Mouse (Mus musculus): ENCODE data around the gene Cd320. TPM values are rescaled to one million over a fixed set of nuclear protein-coding genes. Genes with fewer than 3 reads are reported as not detected.
A peak's percentile ranks its signal among the peaks of the same experiment; 100 is the strongest.

The Cd320 gene
- total and polyA plus RNA-seq, 3 experiments: 45.6 to 48.5 TPM; not detected in 1

- Histone ChIP-seq H3K9ac (ENCODE audit: control insufficient read depth, low read depth, low read length, poor library complexity, severe bottlenecking) (peak overlapping the region; percentile 33; the same call in 1 of the 2 replicates), H3K27me3 (ENCODE audit: control insufficient read depth in 1 of 2, insufficient read depth in 2 of 2, low read length in 2 of 2) (no peaks in the 10 kb centered on the region; a peak in 1 of 4 replicates)
Observed at GRCm38 (mm10) chr17:33808192-33808591, 34.7 kb upstream of the Cd320 start.

GRCm38 (mm10) chr17:33810334-33811141 lies 32.4 kb upstream of the Cd320 start, which contains the start of gene Kank3:
Gene Kank3, plus strand, starts transcription at chr17:33810519.
- H3K4me3 ChIP-seq (ENCODE audit: control insufficient read depth in 1 of 2, insufficient read depth in 1 of 2, low read depth in 2 of 2, low read length in 2 of 2): peak within 1 kb of the TSS; percentile 83 to 86

More at GRCm38 (mm10) chr17:33808192-33808591, 34.7 kb upstream of the Cd320 start:
- Histone ChIP-seq H3K4me3 (ENCODE audit: control insufficient read depth in 1 of 2, insufficient read depth in 1 of 2, low read depth in 2 of 2, low read length in 2 of 2) (no peak overlapping the region), H3K36me3 (ENCODE audit: control insufficient read depth in 1 of 2, insufficient read depth in 2 of 2, low read length in 2 of 2) (peaks cover 0 to 4% of the 10 kb centered on the region in 2 experiments; a peak in 1 of 4 replicates), H3K27ac (ENCODE audit: control insufficient read depth, low read depth, low read length) (no peak overlapping the region), H3K79me2 (ENCODE audit: control insufficient read depth, insufficient read depth, low read length, poor library complexity) (no peaks in the 10 kb centered on the region), H3K4me1 (ENCODE audit: control insufficient read depth in 1 of 2, insufficient read depth in 2 of 2, low read length in 2 of 2) (peaks cover 5 to 13% of the 10 kb centered on the region in 2 experiments), H3K9me3 (replicated peaks; ENCODE audit: insufficient read depth, low read length) (no peaks in the 10 kb centered on the region)
- peak; percentile 30 for DNase-seq (ENCODE audit: low read depth, low spot score)
- TF ChIP-seq USF2 (IDR thresholded peaks at IDR 0.05; ENCODE audit: borderline replicate concordance in 1 of 2, insufficient read depth in 1 of 2, low read depth in 1 of 2, low read length in 2 of 2): no peak
- no peak for TF ChIP-seq HCFC1 (IDR thresholded peaks at IDR 0.05; ENCODE audit: low read depth, low read length)
- TF ChIP-seq TBP (IDR thresholded peaks at IDR 0.05; ENCODE audit: low read depth, low read length): no peak
- TF ChIP-seq MYC (IDR thresholded peaks at IDR 0.05; ENCODE audit: low read depth, low read length): no peak
- TF ChIP-seq ELF1 (IDR thresholded peaks at IDR 0.05; ENCODE audit: low read depth, low read length): no peak
- no peak for TF ChIP-seq POLR2AphosphoS5 (IDR thresholded peaks at IDR 0.05; ENCODE audit: borderline replicate concordance, low read depth, low read length)
- no peak for TF ChIP-seq JUND (IDR thresholded peaks at IDR 0.05; ENCODE audit: low read depth, low read length)
- TF ChIP-seq ZKSCAN1 (IDR thresholded peaks at IDR 0.05; ENCODE audit: low read depth, low read length): no peak

More at GRCm38 (mm10) chr17:33810334-33811141, 32.4 kb upstream of the Cd320 start, which contains the start of gene Kank3:
- peak within 1 kb of the TSS; percentile 66 for H3K9ac ChIP-seq (ENCODE audit: control insufficient read depth, low read depth, low read length, poor library complexity, severe bottlenecking)
- H3K4me1 ChIP-seq (ENCODE audit: control insufficient read depth in 1 of 2, insufficient read depth in 2 of 2, low read length in 2 of 2): peaks cover 5 to 9% of the 10 kb centered on the region in 2 experiments
- H3K36me3 ChIP-seq (ENCODE audit: control insufficient read depth in 1 of 2, insufficient read depth in 2 of 2, low read length in 2 of 2): peaks cover 0 to 4% of the 10 kb centered on the region in 2 experiments; a peak in 1 of 4 replicates
- peak; percentile 96 for DNase-seq (ENCODE audit: low read depth, low spot score)
- no peak within 1 kb of the TSS for H3K27ac ChIP-seq (ENCODE audit: control insufficient read depth, low read depth, low read length)
- no peaks in the 10 kb centered on the region for H3K9me3 ChIP-seq (replicated peaks; ENCODE audit: insufficient read depth, low read length)
- TF ChIP-seq HCFC1 (IDR thresholded peaks at IDR 0.05; ENCODE audit: low read depth, low read length): peak; percentile 18; the same call in 1 of the 2 replicates
- no peak for TF ChIP-seq GABPA (IDR thresholded peaks at IDR 0.05; ENCODE audit: low read depth, low read length)
- TF ChIP-seq GATA1 (IDR thresholded peaks at IDR 0.05; ENCODE audit: low read depth, low read length): peak; percentile 80
- TF ChIP-seq CHD1 (IDR thresholded peaks at IDR 0.05; ENCODE audit: low read depth, low read length): no peak
- TF ChIP-seq MAX (IDR thresholded peaks at IDR 0.05; ENCODE audit: low read length): no peak
- peak; percentile 86 for TF ChIP-seq CHD2 (IDR thresholded peaks at IDR 0.05; ENCODE audit: low read length)
- TF ChIP-seq MYB (IDR thresholded peaks at IDR 0.05; ENCODE audit: low read depth, low read length): no peak
- TF ChIP-seq USF1 (IDR thresholded peaks at IDR 0.05; ENCODE audit: low read depth, low read length): peak; percentile 31; the same call in 1 of the 2 replicates
- no peak for TF ChIP-seq TAL1 (IDR thresholded peaks at IDR 0.05; ENCODE audit: low read length)
- TF ChIP-seq MXI1 (IDR thresholded peaks at IDR 0.05; ENCODE audit: low read depth, low read length): peak; percentile 57
- TF ChIP-seq USF2 (IDR thresholded peaks at IDR 0.05; ENCODE audit: borderline replicate concordance in 1 of 2, insufficient read depth in 1 of 2, low read depth in 1 of 2, low read length in 2 of 2): no peak
- TF ChIP-seq SMC3 (IDR thresholded peaks at IDR 0.05; ENCODE audit: low read depth, low read length): no peak
- TF ChIP-seq POLR2AphosphoS2 (IDR thresholded peaks at IDR 0.05; ENCODE audit: low read length): no peak
- TF ChIP-seq ZC3H11A (IDR thresholded peaks at IDR 0.05; ENCODE audit: low read depth, low read length): no peak
- TF ChIP-seq POLR2A (IDR thresholded peaks at IDR 0.05; ENCODE audit: control insufficient read depth in 1 of 2, insufficient read depth in 1 of 2, low read depth in 1 of 2, low read length in 2 of 2, poor library complexity in 1 of 2): peak; percentile 58 to 64; a peak in 2 of 4 replicates
- TF ChIP-seq SIN3A (IDR thresholded peaks at IDR 0.05; ENCODE audit: low read length): peak; percentile 39
- TF ChIP-seq JUND (IDR thresholded peaks at IDR 0.05; ENCODE audit: low read depth, low read length): no peak
- peak; percentile 31; the same call in 1 of the 2 replicates for TF ChIP-seq NELFE (IDR thresholded peaks at IDR 0.05; ENCODE audit: low read depth, low read length)
- peak; percentile 66; the same call in 1 of the 2 replicates for TF ChIP-seq MAZ (IDR thresholded peaks at IDR 0.05; ENCODE audit: low read depth, low read length)
- TF ChIP-seq NRF1 (IDR thresholded peaks at IDR 0.05; ENCODE audit: insufficient read depth, low read depth, low read length, poor library complexity, severe bottlenecking): 0 out of 2 replicates have a peak, but pooled peaks have one; percentile 31
- TF ChIP-seq ZNF384 (IDR thresholded peaks at IDR 0.05; ENCODE audit: low read depth, low read length): no peak
- no peaks in the 10 kb centered on the region for H3K27me3 ChIP-seq (ENCODE audit: control insufficient read depth in 1 of 2, insufficient read depth in 2 of 2, low read length in 2 of 2)
- no peaks in the 10 kb centered on the region for H3K79me2 ChIP-seq (ENCODE audit: control insufficient read depth, insufficient read depth, low read length, poor library complexity)

All from MEL (cell line).